Mouse (Mus musculus) heart, embryonic 16.5 days (tissue): ENCODE measurements at regions not wholly inside any gene's neighbourhood (a gene's known extent, or its start where the extent isn't known, plus 50 kb on each side); places are given as distances from the start of the nearest gene placed in this dataset.

Experiments used
- ATAC-seq: fragments of 200-750 bp; cut with Nextera tagmentation; replicated peaks from 2 replicates; pipeline ENCODE4 v1.8.0; 2017; ENCODE audit warnings: moderate number of reproducible peaks; ENCODE audit not compliant: insufficient read depth, low FRiP score; ENCODE audit errors: extremely low read depth
- H3K27ac ChIP-seq: fragments of 300-500 bp; sonication (generic); 2 replicates; pipeline ENCODE4 v1.5.1; 2014; ENCODE audit warnings: mild to moderate bottlenecking, low read length, control low read depth, moderate library complexity
- H3K27me3 ChIP-seq: fragments of 300-500 bp; sonication (generic); 2 replicates; pipeline ENCODE4 v1.6.1; 2014; ENCODE audit warnings: low read length, mixed read lengths; ENCODE audit not compliant: control insufficient read depth, insufficient read depth
- H3K36me3 ChIP-seq: fragments of 300-500 bp; sonication (generic); 2 replicates; pipeline ENCODE4 v1.6.1; 2014; ENCODE audit not compliant: control insufficient read depth, insufficient read depth
- H3K4me1 ChIP-seq: fragments of 300-500 bp; sonication (generic); 2 replicates; pipeline ENCODE4 v1.6.1; 2014; ENCODE audit warnings: low read length, mixed read lengths; ENCODE audit not compliant: control insufficient read depth, insufficient read depth
- H3K4me2 ChIP-seq: fragments of 300-500 bp; sonication (generic); 2 replicates; pipeline ENCODE4 v1.6.1; 2014; ENCODE audit warnings: low read depth, mild to moderate bottlenecking, control low read depth, low read length
- H3K4me3 ChIP-seq: fragments of 300-500 bp; sonication (generic); 2 replicates; pipeline ENCODE4 v1.5.1; 2014; ENCODE audit warnings: mild to moderate bottlenecking, control low read depth, low read length
- H3K9ac ChIP-seq: fragments of 300-500 bp; sonication (generic); 2 replicates; pipeline ENCODE4 v1.6.1; 2014; ENCODE audit warnings: low read length, control low read depth
- H3K9me3 ChIP-seq: fragments of 300-500 bp; sonication (generic); replicated peaks from 2 replicates; pipeline ENCODE4 v1.6.1; 2016; ENCODE audit warnings: low read length; ENCODE audit not compliant: control insufficient read depth
- WGBS: fragments of 180-500 bp; shearing (Covaris S2); extraction: QIAGEN DNeasy Blood & Tissue Kit; methylation state at CpG from one replicate; pipeline ENCODE4 v1.1.7; 2014; 5-methylcytosine and 5-hydroxymethylcytosine counted together

GRCm38 (mm10) chr5:12080191-12080590 lies 162.3 kb downstream of the 4933402N22Rik start:
- 33% methylated on average over 1 of the region's 1 CpGs for WGBS
- Histone ChIP-seq H3K4me3 (no peak overlapping the region), H3K9me3 (no peaks in the 10 kb centered on the region), H3K4me2 (no peak overlapping the region), H3K27me3 (no peaks in the 10 kb centered on the region), H3K27ac (no peak overlapping the region), H3K36me3 (no peaks in the 10 kb centered on the region), H3K9ac (no peak overlapping the region), H3K4me1 (no peaks in the 10 kb centered on the region)
- no peak for ATAC-seq

- Histone ChIP-seq H3K27ac (no peak overlapping the region), H3K4me3 (no peak overlapping the region), H3K9me3 (no peaks in the 10 kb centered on the region), H3K36me3 (no peaks in the 10 kb centered on the region), H3K4me1 (no peaks in the 10 kb centered on the region), H3K27me3 (no peaks in the 10 kb centered on the region), H3K4me2 (no peak overlapping the region), H3K9ac (no peak overlapping the region)
- no peak for ATAC-seq
- WGBS: 74% methylated on average over 1 of the region's 1 CpGs
These were observed 175.8 kb downstream of the 4933402N22Rik start for GRCm38 (mm10) chr5:12093680-12094079.

- no peak overlapping the region for H3K4me3 ChIP-seq
- no peaks in the 10 kb centered on the region for H3K9me3 ChIP-seq
- no peak overlapping the region for H3K9ac ChIP-seq
- H3K4me1 ChIP-seq: no peaks in the 10 kb centered on the region
- no peaks in the 10 kb centered on the region for H3K27me3 ChIP-seq
- no peak overlapping the region for H3K4me2 ChIP-seq
- WGBS: 60% methylated on average over 5 of the region's 5 CpGs
- H3K27ac ChIP-seq: no peak overlapping the region
- no peaks in the 10 kb centered on the region for H3K36me3 ChIP-seq
- no peak for ATAC-seq
These were observed 198.9 kb downstream of the 4933402N22Rik start for GRCm38 (mm10) chr5:12116587-12117354.

GRCm38 (mm10) chr5:12124935-12125334 lies 207.1 kb downstream of the 4933402N22Rik start:
- Histone ChIP-seq H3K4me2 (no peak overlapping the region), H3K36me3 (no peaks in the 10 kb centered on the region), H3K4me1 (no peaks in the 10 kb centered on the region), H3K4me3 (no peak overlapping the region), H3K27me3 (no peaks in the 10 kb centered on the region), H3K9ac (no peak overlapping the region), H3K27ac (no peak overlapping the region), H3K9me3 (no peaks in the 10 kb centered on the region)
- ATAC-seq: no peak
- WGBS: 77% methylated on average over 5 of the region's 5 CpGs

GRCm38 (mm10) chr5:12127484-12128265 lies 209.8 kb downstream of the 4933402N22Rik start:
- 58% methylated on average over 4 of the region's 4 CpGs for WGBS
- no peak for ATAC-seq

GRCm38 (mm10) chr5:12138961-12139360 lies 221.1 kb downstream of the 4933402N22Rik start:
- Histone ChIP-seq H3K4me3 (no peak overlapping the region), H3K36me3 (no peaks in the 10 kb centered on the region), H3K27me3 (no peaks in the 10 kb centered on the region), H3K27ac (no peak overlapping the region), H3K9ac (no peak overlapping the region), H3K4me2 (no peak overlapping the region), H3K9me3 (no peaks in the 10 kb centered on the region), H3K4me1 (no peaks in the 10 kb centered on the region)
- ATAC-seq: no peak

More at GRCm38 (mm10) chr5:12127484-12128265, 209.8 kb downstream of the 4933402N22Rik start:
- Histone ChIP-seq H3K9me3 (no peaks in the 10 kb centered on the region), H3K36me3 (no peaks in the 10 kb centered on the region), H3K27ac (no peak overlapping the region), H3K4me3 (no peak overlapping the region), H3K4me1 (no peaks in the 10 kb centered on the region), H3K4me2 (no peak overlapping the region), H3K9ac (no peak overlapping the region), H3K27me3 (no peaks in the 10 kb centered on the region)

GRCm38 (mm10) chr5:12153295-12153694 lies 229.9 kb upstream of the Sema3d start:
- no peak overlapping the region for H3K27ac ChIP-seq
- 27% methylated on average over 4 of the region's 4 CpGs for WGBS
- H3K9me3 ChIP-seq: no peaks in the 10 kb centered on the region
- no peaks in the 10 kb centered on the region for H3K27me3 ChIP-seq
- H3K36me3 ChIP-seq: no peaks in the 10 kb centered on the region
- no peak overlapping the region for H3K4me2 ChIP-seq
- no peak overlapping the region for H3K9ac ChIP-seq
- no peak overlapping the region for H3K4me3 ChIP-seq
- H3K4me1 ChIP-seq: no peaks in the 10 kb centered on the region
- no peak for ATAC-seq

- H3K27ac ChIP-seq: no peak overlapping the region
- H3K9ac ChIP-seq: no peak overlapping the region
- no peak overlapping the region for H3K4me3 ChIP-seq
- ATAC-seq: no peak
- 51% methylated on average over 3 of the region's 3 CpGs for WGBS
- no peaks in the 10 kb centered on the region for H3K4me1 ChIP-seq
- no peaks in the 10 kb centered on the region for H3K9me3 ChIP-seq
- no peak overlapping the region for H3K4me2 ChIP-seq
- H3K36me3 ChIP-seq: no peaks in the 10 kb centered on the region
- no peaks in the 10 kb centered on the region for H3K27me3 ChIP-seq
These were observed 228.6 kb upstream of the Sema3d start for GRCm38 (mm10) chr5:12154551-12155091.

- Histone ChIP-seq H3K4me2 (no peak overlapping the region), H3K4me1 (no peaks in the 10 kb centered on the region), H3K9ac (no peak overlapping the region), H3K4me3 (no peak overlapping the region), H3K27ac (no peak overlapping the region), H3K9me3 (no peaks in the 10 kb centered on the region), H3K27me3 (no peaks in the 10 kb centered on the region), H3K36me3 (no peaks in the 10 kb centered on the region)
- 48% methylated on average over 1 of the region's 1 CpGs for WGBS
- no peak for ATAC-seq
These were observed 191.5 kb upstream of the Sema3d start for GRCm38 (mm10) chr5:12191681-12192080.
